Mouse (Mus musculus) left cerebral cortex, postnatal 4 days (tissue): ENCODE measurements around the gene Gon4l. TPM values are rescaled to one million over a fixed set of nuclear protein-coding genes. Genes with fewer than 3 reads are reported as not detected.

ENCODE experiments used
- total RNA-seq, 2 experiments: library from RNA; stranded (reverse); gene quantifications; 2 replicates each; pipeline ENCODE4 v1.2.3; 2021

Gene Gon4l
- total RNA-seq, 2 experiments from 2014 or later, result 52.9 to 58.0 TPM

Other genes starting within 250 kb of the Gon4l start
- 100 to 1,000 TPM; 129 to 134 TPM for gene Arhgef2, start 229.3 kb upstream of the Gon4l start, total RNA-seq
- gene Rxfp4, start 182.1 kb upstream of the Gon4l start, total RNA-seq, result not detected
- gene Khdc4, start 149.4 kb upstream of the Gon4l start, total RNA-seq, result 10 to 100 TPM; 76.3 to 78.3 TPM
- 10 to 100 TPM; 45.0 to 46.9 TPM for gene Rit1, start 118.4 kb upstream of the Gon4l start, total RNA-seq
- 100 to 1,000 TPM; 238 to 268 TPM for gene Syt11, start 60.1 kb upstream of the Gon4l start, total RNA-seq
- 10 to 100 TPM; 31.3 to 33.1 TPM for gene Msto1, start 78.8 kb downstream of the Gon4l start, total RNA-seq
- 10 to 100 TPM; 65.7 to 66.2 TPM for gene Ash1l, start 115.4 kb downstream of the Gon4l start, total RNA-seq
- 100 to 1,000 TPM in 1 of 2 experiments, 10 to 100 TPM in 1; 95.8 to 108 TPM for gene Dap3, start 116.0 kb downstream of the Gon4l start, total RNA-seq